Comparison of ENCODE assay signal across 32 mouse cellular contexts in the genomic region with DNA sequence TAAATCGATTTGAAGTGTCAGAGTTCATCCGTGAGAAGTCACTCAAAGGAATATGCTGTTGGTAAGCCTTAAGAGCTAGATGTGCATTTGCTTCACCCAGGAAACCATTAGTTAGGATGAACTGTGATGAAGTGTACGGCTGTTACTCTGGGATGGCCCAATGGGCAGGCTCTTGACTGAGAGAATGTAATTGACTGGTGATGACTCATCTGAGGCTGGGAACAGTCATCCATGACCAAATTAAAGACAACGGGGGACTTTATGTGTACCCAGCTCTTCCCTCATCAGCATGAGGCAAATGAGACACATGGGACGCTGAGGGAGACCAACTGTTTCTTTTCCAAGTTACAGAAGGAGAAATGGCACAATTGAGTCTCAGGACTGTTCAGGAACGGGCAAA.
DNase-seq lines count a peak whose midpoint lies in the region; ATAC-seq lines count a peak whose summit lies in the region.
"Had no signal": no experiment of that assay in that cellular context is flagged by ENCODE, and none has a peak within 500 bp of the region (broad histone marks: within the 10 kb centered on the region; RNA-seq: fewer than 3 reads in every experiment).

No protein-coding gene starts in this region.

- H3K4me1 ChIP-seq in hindbrain, embryonic 16.5 days (ENCODE audit: control insufficient read depth, insufficient read depth, low read depth, low read length), result no peaks in the 10 kb centered on the region
- no peaks in the 10 kb centered on the region for H3K4me1 ChIP-seq in hindbrain, embryonic 10.5 days (replicated peaks)
- H3K4me1 ChIP-seq in neural tube, embryonic 12.5 days, result no peaks in the 10 kb centered on the region
- H3K4me1 ChIP-seq: embryonic facial prominence, embryonic 10.5 days; embryonic facial prominence, embryonic 15.5 days; forebrain, embryonic 12.5 days; kidney, embryonic 15.5 days; limb, embryonic 10.5 days; limb, embryonic 15.5 days; liver, embryonic 13.5 days; megakaryocyte, embryonic 14.5 days; midbrain, embryonic 15.5 days; stomach, embryonic 15.5 days had no signal

- no peak overlapping the region for H3K4me3 ChIP-seq in hindbrain, embryonic 16.5 days (ENCODE audit: low read length)
- no peak overlapping the region for H3K4me3 ChIP-seq in hindbrain, embryonic 10.5 days
- no peak overlapping the region for H3K4me3 ChIP-seq in neural tube, embryonic 12.5 days
- H3K4me3 ChIP-seq: embryonic facial prominence, embryonic 10.5 days; embryonic facial prominence, embryonic 15.5 days; forebrain, embryonic 12.5 days; kidney, embryonic 15.5 days; limb, embryonic 10.5 days; limb, embryonic 15.5 days; liver, embryonic 13.5 days; megakaryocyte, embryonic 14.5 days; midbrain, embryonic 15.5 days; stomach, embryonic 15.5 days had no signal

- ATAC-seq in hindbrain, embryonic 16.5 days, result peak; percentile 50; the same call in 1 of the 2 replicates
- 0 out of 2 replicates have a peak, but pooled peaks have one; percentile 17 for ATAC-seq in neural tube, embryonic 12.5 days (ENCODE audit: low FRiP score, low read depth)
- ATAC-seq: forebrain, postnatal 0 days; inflammation-experienced regulatory T-cells, adult 6 months; lung, postnatal 0 days; midbrain, embryonic 15.5 days had no signal

- no peaks in the 10 kb centered on the region for H3K27me3 ChIP-seq in hindbrain, embryonic 16.5 days (replicated peaks; ENCODE audit: control insufficient read depth, insufficient read depth, low read length)
- no peaks in the 10 kb centered on the region for H3K27me3 ChIP-seq in hindbrain, embryonic 10.5 days (ENCODE audit: insufficient read depth, poor library complexity, severe bottlenecking)
- no peaks in the 10 kb centered on the region for H3K27me3 ChIP-seq in neural tube, embryonic 12.5 days (replicated peaks)
- H3K27me3 ChIP-seq: embryonic facial prominence, embryonic 15.5 days; forebrain, embryonic 12.5 days; kidney, embryonic 15.5 days; limb, embryonic 15.5 days; liver, embryonic 13.5 days; megakaryocyte, embryonic 14.5 days; midbrain, embryonic 15.5 days; stomach, embryonic 15.5 days had no signal

- no peaks in the 10 kb centered on the region for H3K36me3 ChIP-seq in hindbrain, embryonic 16.5 days (ENCODE audit: control insufficient read depth, insufficient read depth, low read length)
- H3K36me3 ChIP-seq in hindbrain, embryonic 10.5 days, result no peaks in the 10 kb centered on the region
- H3K36me3 ChIP-seq in neural tube, embryonic 12.5 days, result no peaks in the 10 kb centered on the region
- H3K36me3 ChIP-seq: embryonic facial prominence, embryonic 10.5 days; embryonic facial prominence, embryonic 15.5 days; forebrain, embryonic 12.5 days; kidney, embryonic 15.5 days; limb, embryonic 10.5 days; limb, embryonic 15.5 days; liver, embryonic 13.5 days; midbrain, embryonic 15.5 days; stomach, embryonic 15.5 days had no signal

- no peak overlapping the region for H3K9ac ChIP-seq in hindbrain, embryonic 16.5 days (ENCODE audit: low read depth, low read length)
- H3K9ac ChIP-seq in neural tube, embryonic 12.5 days, result no peak overlapping the region
- H3K9ac ChIP-seq: embryonic facial prominence, embryonic 15.5 days; forebrain, embryonic 12.5 days; forebrain, postnatal 0 days; kidney, embryonic 15.5 days; limb, embryonic 15.5 days; liver, embryonic 13.5 days; midbrain, embryonic 15.5 days; stomach, embryonic 15.5 days had no signal

- 75% methylated on average over 6 of the region's 6 CpGs for WGBS in hindbrain, embryonic 16.5 days
- WGBS in hindbrain, embryonic 10.5 days, result 82% methylated on average over 6 of the region's 6 CpGs
- WGBS in neural tube, embryonic 12.5 days, result 80% methylated on average over 6 of the region's 6 CpGs

- no peak overlapping the region for H3K4me2 ChIP-seq in hindbrain, embryonic 16.5 days (ENCODE audit: low read length)
- H3K4me2 ChIP-seq in neural tube, embryonic 12.5 days (replicated peaks), result no peak overlapping the region
- H3K4me2 ChIP-seq: embryonic facial prominence, embryonic 15.5 days; forebrain, embryonic 12.5 days; heart, embryonic 11.5 days; kidney, embryonic 15.5 days; limb, embryonic 15.5 days; liver, embryonic 13.5 days; midbrain, embryonic 15.5 days; stomach, embryonic 15.5 days had no signal

- no peak overlapping the region for H3K27ac ChIP-seq in hindbrain, embryonic 16.5 days (ENCODE audit: low read depth, low read length)
- no peak overlapping the region for H3K27ac ChIP-seq in hindbrain, embryonic 10.5 days
- no peak overlapping the region for H3K27ac ChIP-seq in neural tube, embryonic 12.5 days
- H3K27ac ChIP-seq: embryonic facial prominence, embryonic 10.5 days; embryonic facial prominence, embryonic 15.5 days; forebrain, embryonic 12.5 days; kidney, embryonic 15.5 days; limb, embryonic 10.5 days; limb, embryonic 15.5 days; liver, embryonic 13.5 days; midbrain, embryonic 15.5 days; stomach, embryonic 15.5 days had no signal

- peak; percentile 6 to 7 for DNase-seq in cerebellum, postnatal 25 days
- DNase-seq in cerebellum, postnatal 10 days, result no peak
- DNase-seq in hindbrain, embryonic 10.5 days (ENCODE audit: low spot score), result no peak
- no peak for DNase-seq in neural tube, embryonic 10.5 days (ENCODE audit: extremely low spot score, low spot score)
- DNase-seq in urinary bladder, adult 18-20 months (ENCODE audit: low spot score in 2 of 2), result no peak
- DNase-seq in frontal cortex, postnatal 10 days (ENCODE audit: low spot score in 2 of 2), result no peak
- DNase-seq: adrenal gland, postnatal 25 days; cerebellum, adult 8-10 months; forebrain, postnatal 0 days; gastrocnemius, postnatal 25 days; heart, adult 11 months; heart, postnatal 36 days; kidney, adult 18-20 months; kidney, postnatal 25 days; liver, embryonic 13.5 days; lung, adult 18-20 months; lung, postnatal 4 days; right cerebral cortex, postnatal 25 days had no signal

- no peaks in the 10 kb centered on the region for H3K9me3 ChIP-seq in hindbrain, embryonic 16.5 days (ENCODE audit: control insufficient read depth, low read length)
- H3K9me3 ChIP-seq in hindbrain, embryonic 10.5 days, result no peaks in the 10 kb centered on the region
- H3K9me3 ChIP-seq in neural tube, embryonic 12.5 days, result no peaks in the 10 kb centered on the region
- H3K9me3 ChIP-seq: embryonic facial prominence, embryonic 10.5 days; embryonic facial prominence, embryonic 15.5 days; forebrain, embryonic 12.5 days; kidney, embryonic 15.5 days; limb, embryonic 10.5 days; limb, embryonic 15.5 days; liver, embryonic 13.5 days; megakaryocyte, embryonic 14.5 days; midbrain, embryonic 15.5 days; stomach, embryonic 15.5 days had no signal

Comparison
In these comparisons a context has a peak if more than half of its experiments do, and no peak if none do; other contexts are left out.
1. DNase-seq: peak in cerebellum, postnatal 25 days (2 of 2); none in cerebellum, postnatal 10 days (0 of 2), hindbrain, embryonic 10.5 days (single experiment), neural tube, embryonic 10.5 days (single experiment), urinary bladder, adult 18-20 months (0 of 2) and frontal cortex, postnatal 10 days (0 of 2).